Mouse (Mus musculus): ENCODE results near the gene Mars2. TPM values are rescaled to one million over a fixed set of nuclear protein-coding genes. Genes with fewer than 3 reads are reported as not detected.

Mars2 gene
- polyA plus RNA-seq, 1 experiment from 2014 or later, result 3.0 TPM

- Histone ChIP-seq H3K9ac (replicated peaks; ENCODE audit: low read depth, low read length) (no peak overlapping the region), H3K27ac (ENCODE audit: low read length) (no peak overlapping the region), H3K4me2 (replicated peaks; ENCODE audit: low read depth, low read length) (no peak overlapping the region), H3K36me3 (ENCODE audit: control insufficient read depth, insufficient read depth, low read length) (no peaks in the 10 kb centered on the region), H3K9me3 (ENCODE audit: control insufficient read depth, low read depth, low read length) (no peaks in the 10 kb centered on the region), H3K27me3 (ENCODE audit: control insufficient read depth, insufficient read depth, low read length) (no peaks in the 10 kb centered on the region), H3K4me1 (ENCODE audit: control insufficient read depth, insufficient read depth, low read length) (0 out of 2 replicates have a peak, but pooled peaks cover 4% of the 10 kb centered on the region), H3K4me3 (ENCODE audit: low read depth, low read length) (no peak overlapping the region)
- WGBS, result 38% methylated on average over 6 of the region's 6 CpGs
- peak; percentile 31; the same call in 1 of the 2 replicates for ATAC-seq (ENCODE audit: insufficient number of reproducible peaks, insufficient read depth, low FRiP score, low read depth)
Measured at GRCm38 (mm10) chr1:55213475-55213874, 23.5 kb upstream of the Mars2 start.

DNA sequence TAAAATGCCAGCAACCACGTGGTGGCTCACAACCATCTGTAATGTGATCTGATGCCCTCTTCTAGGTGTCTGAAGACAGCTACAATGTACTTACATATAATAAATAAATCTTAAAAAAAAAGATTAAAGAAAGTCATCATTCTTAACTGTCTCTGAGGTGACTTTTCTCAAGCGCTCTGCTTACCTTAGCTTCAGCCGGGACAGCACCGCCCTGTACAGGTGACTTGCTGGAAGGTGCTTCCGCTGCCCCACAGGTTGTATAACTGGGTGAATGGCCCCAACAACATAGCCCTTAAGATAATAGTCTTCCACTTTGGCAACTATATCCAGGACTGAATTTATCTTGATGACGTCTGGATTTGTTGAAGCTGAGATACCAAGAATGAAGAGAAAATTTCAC lies 23.0 kb upstream of the Mars2 start:
- Histone ChIP-seq H3K36me3 (ENCODE audit: control insufficient read depth, insufficient read depth, low read length) (no peaks in the 10 kb centered on the region), H3K27me3 (ENCODE audit: control insufficient read depth, insufficient read depth, low read length) (no peaks in the 10 kb centered on the region), H3K4me1 (ENCODE audit: control insufficient read depth, insufficient read depth, low read length) (0 out of 2 replicates have a peak, but pooled peaks cover 4% of the 10 kb centered on the region), H3K9ac (replicated peaks; ENCODE audit: low read depth, low read length) (no peak overlapping the region), H3K4me3 (ENCODE audit: low read depth, low read length) (no peak overlapping the region), H3K4me2 (replicated peaks; ENCODE audit: low read depth, low read length) (no peak overlapping the region), H3K27ac (ENCODE audit: low read length) (no peak overlapping the region), H3K9me3 (ENCODE audit: control insufficient read depth, low read depth, low read length) (no peaks in the 10 kb centered on the region)
- ATAC-seq (ENCODE audit: insufficient number of reproducible peaks, insufficient read depth, low FRiP score, low read depth), result no peak
- WGBS, result 82% methylated on average over 6 of the region's 6 CpGs

GRCm38 (mm10) chr1:55215185-55215813 lies 21.7 kb upstream of the Mars2 start:
- no peak overlapping the region for H3K4me2 ChIP-seq (replicated peaks; ENCODE audit: low read depth, low read length)
- 0 out of 2 replicates have a peak, but pooled peaks cover 3% of the 10 kb centered on the region for H3K4me1 ChIP-seq (ENCODE audit: control insufficient read depth, insufficient read depth, low read length)
- no peak overlapping the region for H3K27ac ChIP-seq (ENCODE audit: low read length)
- no peak overlapping the region for H3K9ac ChIP-seq (replicated peaks; ENCODE audit: low read depth, low read length)
- WGBS, result 69% methylated on average over 11 of the region's 11 CpGs
- ATAC-seq (ENCODE audit: insufficient number of reproducible peaks, insufficient read depth, low FRiP score, low read depth), result no peak
- H3K4me3 ChIP-seq (ENCODE audit: low read depth, low read length), result no peak overlapping the region
- no peaks in the 10 kb centered on the region for H3K36me3 ChIP-seq (ENCODE audit: control insufficient read depth, insufficient read depth, low read length)
- no peaks in the 10 kb centered on the region for H3K9me3 ChIP-seq (ENCODE audit: control insufficient read depth, low read depth, low read length)
- no peaks in the 10 kb centered on the region for H3K27me3 ChIP-seq (ENCODE audit: control insufficient read depth, insufficient read depth, low read length)

GRCm38 (mm10) chr1:55217191-55217590 lies 19.8 kb upstream of the Mars2 start:
- no peak overlapping the region for H3K4me2 ChIP-seq (replicated peaks; ENCODE audit: low read depth, low read length)
- no peaks in the 10 kb centered on the region for H3K27me3 ChIP-seq (ENCODE audit: control insufficient read depth, insufficient read depth, low read length)
- no peak overlapping the region for H3K27ac ChIP-seq (ENCODE audit: low read length)
- no peak overlapping the region for H3K4me3 ChIP-seq (ENCODE audit: low read depth, low read length)
- no peaks in the 10 kb centered on the region for H3K9me3 ChIP-seq (ENCODE audit: control insufficient read depth, low read depth, low read length)
- H3K9ac ChIP-seq (replicated peaks; ENCODE audit: low read depth, low read length), result no peak overlapping the region
- WGBS, result 43% methylated on average over 2 of the region's 2 CpGs
- H3K4me1 ChIP-seq (ENCODE audit: control insufficient read depth, insufficient read depth, low read length), result 0 out of 2 replicates have a peak, but pooled peaks cover 3% of the 10 kb centered on the region
- H3K36me3 ChIP-seq (ENCODE audit: control insufficient read depth, insufficient read depth, low read length), result no peaks in the 10 kb centered on the region
- no peak for ATAC-seq (ENCODE audit: insufficient number of reproducible peaks, insufficient read depth, low FRiP score, low read depth)

- Histone ChIP-seq H3K9me3 (ENCODE audit: control insufficient read depth, low read depth, low read length) (no peaks in the 10 kb centered on the region), H3K27me3 (ENCODE audit: control insufficient read depth, insufficient read depth, low read length) (no peaks in the 10 kb centered on the region), H3K4me2 (replicated peaks; ENCODE audit: low read depth, low read length) (no peak overlapping the region), H3K36me3 (ENCODE audit: control insufficient read depth, insufficient read depth, low read length) (no peaks in the 10 kb centered on the region), H3K4me3 (ENCODE audit: low read depth, low read length) (no peak overlapping the region), H3K9ac (replicated peaks; ENCODE audit: low read depth, low read length) (no peak overlapping the region), H3K27ac (ENCODE audit: low read length) (no peak overlapping the region), H3K4me1 (ENCODE audit: control insufficient read depth, insufficient read depth, low read length) (peaks cover 11% of the 10 kb centered on the region; the same call in 1 of the 2 replicates)
- ATAC-seq (ENCODE audit: insufficient number of reproducible peaks, insufficient read depth, low FRiP score, low read depth), result no peak
- WGBS, result 68% methylated on average over 4 of the region's 4 CpGs
Measured at GRCm38 (mm10) chr1:55221352-55221751, 15.6 kb upstream of the Mars2 start.

GRCm38 (mm10) chr1:55223026-55223425 lies 14.0 kb upstream of the Mars2 start:
- no peak for ATAC-seq (ENCODE audit: insufficient number of reproducible peaks, insufficient read depth, low FRiP score, low read depth)
- WGBS, result 86% methylated on average over 7 of the region's 7 CpGs

DNA sequence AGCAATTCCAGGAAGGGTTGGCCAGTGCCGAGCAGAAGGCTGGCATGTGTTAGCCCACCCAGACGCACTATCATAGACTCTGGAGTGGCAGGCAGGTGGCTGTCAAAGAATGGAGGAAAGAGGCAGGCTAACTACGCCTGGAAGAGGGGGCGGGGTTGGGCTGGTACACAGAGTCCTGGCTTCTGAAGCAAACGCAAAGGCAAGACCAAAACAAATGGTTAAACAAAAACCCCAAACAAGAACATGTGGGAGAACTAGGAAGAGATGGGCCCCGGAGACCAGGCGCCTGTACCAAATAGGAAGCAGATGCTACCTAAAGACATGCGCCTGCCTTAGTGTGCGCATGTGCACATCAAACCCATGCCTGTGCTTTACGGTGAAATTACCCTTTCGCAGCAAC lies 12.9 kb upstream of the Mars2 start:
- Histone ChIP-seq H3K9me3 (ENCODE audit: control insufficient read depth, low read depth, low read length) (no peaks in the 10 kb centered on the region), H3K36me3 (ENCODE audit: control insufficient read depth, insufficient read depth, low read length) (no peaks in the 10 kb centered on the region), H3K4me1 (ENCODE audit: control insufficient read depth, insufficient read depth, low read length) (peaks cover 11% of the 10 kb centered on the region; the same call in 1 of the 2 replicates), H3K27ac (ENCODE audit: low read length) (no peak overlapping the region), H3K4me2 (replicated peaks; ENCODE audit: low read depth, low read length) (peak overlapping the region; percentile 33; the same call in 1 of the 2 replicates), H3K9ac (replicated peaks; ENCODE audit: low read depth, low read length) (no peak overlapping the region), H3K4me3 (ENCODE audit: low read depth, low read length) (0 out of 2 replicates have a peak overlapping the region, but pooled peaks have one; percentile 36), H3K27me3 (ENCODE audit: control insufficient read depth, insufficient read depth, low read length) (no peaks in the 10 kb centered on the region)
- no peak for ATAC-seq (ENCODE audit: insufficient number of reproducible peaks, insufficient read depth, low FRiP score, low read depth)
- WGBS, result 71% methylated on average over 11 of the region's 11 CpGs

More at GRCm38 (mm10) chr1:55223026-55223425, 14.0 kb upstream of the Mars2 start:
- Histone ChIP-seq H3K27ac (ENCODE audit: low read length) (no peak overlapping the region), H3K4me3 (ENCODE audit: low read depth, low read length) (no peak overlapping the region), H3K4me2 (replicated peaks; ENCODE audit: low read depth, low read length) (no peak overlapping the region), H3K4me1 (ENCODE audit: control insufficient read depth, insufficient read depth, low read length) (peaks cover 11% of the 10 kb centered on the region; the same call in 1 of the 2 replicates), H3K9ac (replicated peaks; ENCODE audit: low read depth, low read length) (no peak overlapping the region), H3K9me3 (ENCODE audit: control insufficient read depth, low read depth, low read length) (no peaks in the 10 kb centered on the region), H3K36me3 (ENCODE audit: control insufficient read depth, insufficient read depth, low read length) (no peaks in the 10 kb centered on the region), H3K27me3 (ENCODE audit: control insufficient read depth, insufficient read depth, low read length) (no peaks in the 10 kb centered on the region)

GRCm38 (mm10) chr1:55225398-55225797 lies 11.6 kb upstream of the Mars2 start:
- peak overlapping the region; percentile 36 for H3K4me3 ChIP-seq (ENCODE audit: low read depth, low read length)
- H3K27me3 ChIP-seq (ENCODE audit: control insufficient read depth, insufficient read depth, low read length), result no peaks in the 10 kb centered on the region
- WGBS, result 46% methylated on average over 3 of the region's 3 CpGs
- H3K36me3 ChIP-seq (ENCODE audit: control insufficient read depth, insufficient read depth, low read length), result no peaks in the 10 kb centered on the region
- no peaks in the 10 kb centered on the region for H3K9me3 ChIP-seq (ENCODE audit: control insufficient read depth, low read depth, low read length)
- H3K4me1 ChIP-seq (ENCODE audit: control insufficient read depth, insufficient read depth, low read length), result peaks cover 11% of the 10 kb centered on the region; the same call in 1 of the 2 replicates
- H3K4me2 ChIP-seq (replicated peaks; ENCODE audit: low read depth, low read length), result peak overlapping the region; percentile 33
- peak overlapping the region; percentile 21; the same call in 1 of the 2 replicates for H3K9ac ChIP-seq (replicated peaks; ENCODE audit: low read depth, low read length)
- no peak overlapping the region; the same call in 1 of the 2 replicates for H3K27ac ChIP-seq (ENCODE audit: low read length)
- ATAC-seq (ENCODE audit: insufficient number of reproducible peaks, insufficient read depth, low FRiP score, low read depth), result no peak
